Mouse (Mus musculus): ENCODE measurements around the gene Ccdc14. TPM values are rescaled to one million over a fixed set of nuclear protein-coding genes. Genes with fewer than 3 reads are reported as not detected.
"Not testable (repeated sequence)": the region's sequence is repeated elsewhere in the genome, so short reads cannot be mapped to it uniquely, and the experiment has no call there.

The Ccdc14 gene
- 5.9 and 7.5 TPM in 2 replicates for polyA plus RNA-seq (2014; fragmentation: Nextera tagmentation; extraction: Ambion mirVana)

DNA sequence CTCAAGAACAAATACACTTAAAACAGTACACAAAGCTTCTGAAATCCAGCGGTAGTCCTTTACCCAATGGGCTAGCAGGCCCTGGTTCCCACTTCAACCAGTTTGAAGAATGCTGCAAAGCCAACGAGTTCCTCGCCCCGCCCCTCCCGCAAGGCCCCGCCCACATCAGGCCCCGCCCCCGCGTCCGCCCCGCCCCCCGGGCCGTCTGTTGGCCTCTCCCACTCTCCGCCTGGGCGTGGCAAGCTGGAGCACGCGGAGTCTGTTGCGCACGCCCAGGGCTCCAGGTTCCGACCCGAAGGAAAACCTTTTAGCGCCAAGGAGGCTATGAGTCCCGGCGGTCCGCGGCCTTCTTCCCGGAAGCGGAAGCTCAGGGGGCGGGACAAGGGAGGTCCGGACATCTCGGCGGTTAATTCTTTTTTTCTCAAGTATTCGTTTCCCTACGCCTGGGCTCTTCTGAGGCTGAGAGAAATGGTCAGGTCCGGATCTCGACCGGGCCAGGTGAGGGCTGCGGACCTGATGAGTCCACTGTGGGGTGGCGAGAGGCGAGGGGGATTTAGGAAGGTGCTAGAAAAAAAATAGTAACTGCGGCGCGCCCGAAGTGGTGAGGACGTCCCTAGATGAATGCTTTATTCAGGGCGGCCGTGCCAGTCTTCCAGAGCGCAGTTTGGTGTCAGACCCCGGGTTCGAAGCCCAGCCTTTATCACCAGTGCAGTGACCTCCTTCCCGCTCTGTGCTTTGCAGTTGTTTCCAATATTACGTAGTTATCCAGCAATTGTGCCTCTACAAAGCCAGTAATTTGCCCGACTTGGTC lies at the start of gene Ccdc14:
Gene Ccdc14, plus strand, starts transcription at position 283 of the 811 bp plus-strand sequence.
- no peaks in the 10 kb centered on the region for H3K27me3 ChIP-seq (replicated peaks; ENCODE audit: control insufficient read depth, insufficient read depth, low read length)
- peak within 1 kb of the TSS; percentile 84 for H3K27ac ChIP-seq (replicated peaks; ENCODE audit: low read depth, low read length)
- H3K4me2 ChIP-seq (ENCODE audit: low read depth, low read length) = peak within 1 kb of the TSS; percentile 83
- DNase-seq (ENCODE audit: low spot score) (peak; percentile 96), ATAC-seq (ENCODE audit: low read depth) (peak; percentile 94)
- peaks cover 4% of the 10 kb centered on the region; the same call in 1 of the 2 replicates for H3K4me1 ChIP-seq (ENCODE audit: control insufficient read depth, insufficient read depth, low read length)
- under 1% methylated on average over 49 of the region's 53 CpGs for WGBS
- H3K4me3 ChIP-seq (ENCODE audit: low read depth, low read length) = peak within 1 kb of the TSS; percentile 80
- no peaks in the 10 kb centered on the region for H3K9me3 ChIP-seq (ENCODE audit: control insufficient read depth, low read length)
- no peaks in the 10 kb centered on the region for H3K36me3 ChIP-seq (ENCODE audit: control insufficient read depth, insufficient read depth, low read length)
- peak within 1 kb of the TSS; percentile 80 for H3K9ac ChIP-seq (ENCODE audit: low read depth, low read length)

DNA sequence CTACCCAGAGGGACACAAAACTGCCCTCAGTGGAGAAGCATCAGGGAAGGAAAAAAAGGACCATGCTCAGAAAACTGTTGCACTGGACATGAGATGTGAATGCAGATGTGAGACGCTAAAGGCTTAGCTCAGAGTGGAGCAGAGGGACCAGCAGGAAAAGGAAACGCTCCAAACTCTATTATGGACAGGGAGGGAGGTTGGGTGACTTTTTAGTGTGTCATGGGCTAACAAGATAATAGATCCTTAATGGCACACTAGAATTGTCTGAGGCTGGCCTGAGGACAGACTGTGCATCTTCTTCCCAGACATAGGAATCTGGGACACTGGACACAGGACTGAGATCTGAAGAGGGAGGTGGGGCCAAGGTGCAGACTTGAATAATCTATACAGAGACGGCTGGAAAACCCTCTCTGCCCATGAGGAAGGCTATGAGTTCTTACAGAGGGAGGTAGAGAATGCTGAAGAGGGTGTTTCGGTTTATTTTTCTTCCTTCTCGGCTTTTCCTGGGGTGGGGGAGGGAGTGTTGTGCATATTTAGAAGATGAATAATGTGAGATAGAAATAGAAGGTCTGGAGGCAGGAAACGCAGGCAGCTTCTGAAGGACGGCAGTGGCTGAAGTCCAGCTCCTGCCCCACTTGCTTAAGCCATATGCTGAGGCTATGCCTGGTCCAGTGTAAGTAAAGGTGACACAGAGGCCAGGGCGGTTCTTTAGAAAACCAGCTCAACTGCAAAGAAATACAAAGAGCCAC lies 46.7 kb upstream of the Ccdc14 start:
- no peaks in the 10 kb centered on the region for H3K9me3 ChIP-seq (ENCODE audit: control insufficient read depth, low read length)
- no peak overlapping the region for H3K4me3 ChIP-seq (ENCODE audit: low read depth, low read length)
- H3K27ac ChIP-seq (replicated peaks; ENCODE audit: low read depth, low read length) = no peak overlapping the region
- H3K4me2 ChIP-seq (ENCODE audit: low read depth, low read length) = no peak overlapping the region
- H3K36me3 ChIP-seq (ENCODE audit: control insufficient read depth, insufficient read depth, low read length) = no peaks in the 10 kb centered on the region
- DNase-seq (ENCODE audit: low spot score) (no peak), ATAC-seq (ENCODE audit: low read depth) (no peak)
- H3K4me1 ChIP-seq (ENCODE audit: control insufficient read depth, insufficient read depth, low read length) = no peaks in the 10 kb centered on the region
- 55% methylated on average over 8 of the region's 8 CpGs for WGBS
- no peak overlapping the region for H3K9ac ChIP-seq (ENCODE audit: low read depth, low read length)
- H3K27me3 ChIP-seq (replicated peaks; ENCODE audit: control insufficient read depth, insufficient read depth, low read length) = no peaks in the 10 kb centered on the region

DNA sequence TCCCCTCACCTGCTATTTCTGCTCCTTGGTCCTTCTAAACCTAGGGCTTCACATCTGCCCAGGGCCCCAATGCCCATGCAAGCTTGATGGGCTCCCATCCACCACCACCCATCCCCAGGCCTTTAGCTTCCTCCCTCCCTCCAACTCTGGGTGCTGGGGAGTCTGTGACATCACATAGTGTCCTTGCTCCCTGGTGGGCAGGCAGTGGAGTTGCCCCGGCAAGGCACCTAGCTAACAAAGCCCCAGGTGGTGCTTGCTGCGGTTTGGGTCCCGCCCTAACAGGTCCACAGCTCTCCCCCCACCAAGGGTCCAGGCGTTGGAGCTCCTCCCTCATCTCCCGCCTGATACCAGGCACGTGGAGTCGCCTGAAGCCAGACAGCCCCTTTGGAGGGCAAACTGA lies 40.8 kb upstream of the Ccdc14 start, which contains the start of gene Ropn1:
Gene Ropn1, plus strand, starts transcription at position 301 of the 400 bp plus-strand sequence.
- Histone ChIP-seq H3K4me1 (ENCODE audit: control insufficient read depth, insufficient read depth, low read length) (no peaks in the 10 kb centered on the region), H3K27ac (replicated peaks; ENCODE audit: low read depth, low read length) (no peak within 1 kb of the TSS), H3K27me3 (replicated peaks; ENCODE audit: control insufficient read depth, insufficient read depth, low read length) (no peaks in the 10 kb centered on the region), H3K9me3 (ENCODE audit: control insufficient read depth, low read length) (no peaks in the 10 kb centered on the region), H3K36me3 (ENCODE audit: control insufficient read depth, insufficient read depth, low read length) (no peaks in the 10 kb centered on the region), H3K4me2 (ENCODE audit: low read depth, low read length) (no peak within 1 kb of the TSS), H3K4me3 (ENCODE audit: low read depth, low read length) (no peak within 1 kb of the TSS), H3K9ac (ENCODE audit: low read depth, low read length) (no peak within 1 kb of the TSS)
- DNase-seq (ENCODE audit: low spot score) (no peak), ATAC-seq (ENCODE audit: low read depth) (no peak)
- 48% methylated on average over 5 of the region's 7 CpGs for WGBS

DNA sequence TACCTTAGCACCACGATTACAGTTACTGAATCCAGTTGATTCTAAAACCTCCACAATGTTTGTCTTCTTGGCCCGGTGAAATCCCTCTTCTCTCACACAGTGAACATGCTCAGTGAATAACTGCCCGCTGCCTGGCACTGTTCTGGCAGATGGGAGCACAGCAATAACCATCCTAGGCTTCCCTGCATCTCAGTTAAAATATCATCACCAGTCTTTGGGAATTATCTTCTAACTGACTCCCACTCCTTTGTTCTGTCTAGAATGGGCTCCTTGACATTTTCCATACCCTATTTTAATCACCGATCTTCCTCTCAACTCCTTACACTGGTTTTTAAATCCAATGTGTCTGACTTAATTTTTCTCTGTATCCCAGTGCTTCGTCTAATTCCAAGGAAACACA lies 37.4 kb upstream of the Ccdc14 start:
- H3K4me1 ChIP-seq (ENCODE audit: control insufficient read depth, insufficient read depth, low read length) = peaks cover 2% of the 10 kb centered on the region; the same call in 1 of the 2 replicates
- ATAC-seq (ENCODE audit: low read depth) = no peak
- no peaks in the 10 kb centered on the region for H3K9me3 ChIP-seq (ENCODE audit: control insufficient read depth, low read length)
- no peak overlapping the region for H3K27ac ChIP-seq (replicated peaks; ENCODE audit: low read depth, low read length)
- WGBS = 87% methylated on average over 5 of the region's 5 CpGs
- no peak overlapping the region for H3K4me3 ChIP-seq (ENCODE audit: low read depth, low read length)
- DNase-seq (ENCODE audit: low spot score) = no peak
- H3K4me2 ChIP-seq (ENCODE audit: low read depth, low read length) = no peak overlapping the region
- no peaks in the 10 kb centered on the region for H3K27me3 ChIP-seq (replicated peaks; ENCODE audit: control insufficient read depth, insufficient read depth, low read length)
- H3K36me3 ChIP-seq (ENCODE audit: control insufficient read depth, insufficient read depth, low read length) = no peaks in the 10 kb centered on the region
- no peak overlapping the region for H3K9ac ChIP-seq (ENCODE audit: low read depth, low read length)

DNA sequence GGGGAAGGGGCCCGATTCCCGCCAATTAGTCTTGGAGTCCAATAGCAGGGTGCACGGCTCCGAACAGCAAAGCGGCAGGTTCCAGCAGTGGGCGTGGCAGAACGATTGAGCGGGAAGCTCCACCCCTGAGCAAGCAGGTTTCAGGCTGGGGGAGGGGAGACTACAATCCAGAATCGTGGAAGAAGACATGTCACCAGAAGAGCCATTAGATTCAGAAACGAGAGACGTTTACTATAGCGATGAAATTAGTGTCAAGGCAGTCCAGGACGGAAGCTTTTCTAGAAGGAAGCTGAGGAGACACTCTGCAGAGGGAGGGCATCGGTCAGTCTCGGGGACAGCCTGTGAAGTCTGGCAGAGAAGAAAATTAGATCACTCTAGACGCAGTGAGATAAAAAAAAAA lies 32.9 kb upstream of the Ccdc14 start:
- Histone ChIP-seq H3K4me2 (ENCODE audit: low read depth, low read length) (peak overlapping the region; percentile 58), H3K4me3 (ENCODE audit: low read depth, low read length) (peak overlapping the region; percentile 32), H3K9ac (ENCODE audit: low read depth, low read length) (peak overlapping the region; percentile 34; the same call in 1 of the 2 replicates)
- DNase-seq (ENCODE audit: low spot score); H3K27ac ChIP-seq (replicated peaks; ENCODE audit: low read depth, low read length); H3K4me1 ChIP-seq (ENCODE audit: control insufficient read depth, insufficient read depth, low read length); H3K27me3 ChIP-seq (replicated peaks; ENCODE audit: control insufficient read depth, insufficient read depth, low read length); ATAC-seq (ENCODE audit: low read depth); H3K9me3 ChIP-seq (ENCODE audit: control insufficient read depth, low read length); H3K36me3 ChIP-seq (ENCODE audit: control insufficient read depth, insufficient read depth, low read length): not testable (repeated sequence)
- 2% methylated on average over 16 of the region's 16 CpGs for WGBS

DNA sequence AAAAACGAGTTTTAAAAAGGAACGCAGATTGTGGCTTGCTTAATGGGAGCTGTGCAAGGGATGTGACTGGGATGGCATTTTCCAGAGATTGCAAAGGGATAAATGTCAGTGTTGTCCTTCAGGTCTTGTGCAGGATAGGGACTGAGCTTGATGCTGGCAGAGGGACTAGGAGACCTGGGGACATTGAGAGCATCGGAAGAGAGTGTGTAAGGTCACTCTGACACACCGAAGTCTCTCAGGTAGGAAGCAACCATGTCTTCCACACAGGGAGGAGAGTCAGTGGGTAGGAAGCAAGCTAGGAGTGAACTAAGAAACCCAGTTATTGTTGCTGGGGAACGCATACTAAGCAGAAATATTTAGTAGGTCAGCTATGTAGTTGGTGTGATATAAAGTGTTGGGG lies 32.4 kb upstream of the Ccdc14 start:
- ATAC-seq (ENCODE audit: low read depth) (no peak), DNase-seq (ENCODE audit: low spot score) (no peak)
- Histone ChIP-seq H3K27me3 (replicated peaks; ENCODE audit: control insufficient read depth, insufficient read depth, low read length) (no peaks in the 10 kb centered on the region; the same call in 1 of the 2 replicates), H3K9me3 (ENCODE audit: control insufficient read depth, low read length) (no peaks in the 10 kb centered on the region), H3K36me3 (ENCODE audit: control insufficient read depth, insufficient read depth, low read length) (no peaks in the 10 kb centered on the region), H3K9ac (ENCODE audit: low read depth, low read length) (peak overlapping the region; percentile 34; the same call in 1 of the 2 replicates), H3K4me1 (ENCODE audit: control insufficient read depth, insufficient read depth, low read length) (peaks cover 7% of the 10 kb centered on the region; the same call in 1 of the 2 replicates), H3K27ac (replicated peaks; ENCODE audit: low read depth, low read length) (no peak overlapping the region), H3K4me3 (ENCODE audit: low read depth, low read length) (peak overlapping the region; percentile 32), H3K4me2 (ENCODE audit: low read depth, low read length) (peak overlapping the region; percentile 58)
- 25% methylated on average over 5 of the region's 5 CpGs for WGBS

DNA sequence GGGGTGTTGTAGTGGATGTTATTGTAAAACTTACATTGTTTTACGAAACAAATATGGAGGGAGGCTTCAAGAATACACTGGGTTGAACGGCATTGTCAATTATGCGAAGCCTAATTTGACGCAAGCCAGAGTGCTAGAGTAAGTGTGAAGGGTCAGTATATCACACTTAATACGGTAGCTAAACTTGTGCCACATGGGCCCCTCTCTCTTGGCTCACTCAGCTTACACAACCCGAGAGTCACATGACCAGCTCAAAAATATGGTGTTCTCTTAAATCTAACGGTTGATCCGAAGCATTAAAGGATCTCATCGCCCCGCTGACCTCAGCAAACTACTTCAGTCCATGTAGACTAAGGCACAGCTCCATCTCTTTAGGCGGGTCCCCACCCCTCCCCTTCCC lies 32.0 kb upstream of the Ccdc14 start:
- Histone ChIP-seq H3K27ac (replicated peaks; ENCODE audit: low read depth, low read length) (no peak overlapping the region), H3K9ac (ENCODE audit: low read depth, low read length) (no peak overlapping the region), H3K4me3 (ENCODE audit: low read depth, low read length) (0 out of 2 replicates have a peak overlapping the region, but pooled peaks have one; percentile 12), H3K9me3 (ENCODE audit: control insufficient read depth, low read length) (no peaks in the 10 kb centered on the region), H3K27me3 (replicated peaks; ENCODE audit: control insufficient read depth, insufficient read depth, low read length) (no peaks in the 10 kb centered on the region; the same call in 1 of the 2 replicates), H3K4me1 (ENCODE audit: control insufficient read depth, insufficient read depth, low read length) (peaks cover 7% of the 10 kb centered on the region; the same call in 1 of the 2 replicates), H3K36me3 (ENCODE audit: control insufficient read depth, insufficient read depth, low read length) (no peaks in the 10 kb centered on the region), H3K4me2 (ENCODE audit: low read depth, low read length) (peak overlapping the region; percentile 58)
- ATAC-seq (ENCODE audit: low read depth) (peak; percentile 63; the same call in 1 of the 2 replicates), DNase-seq (ENCODE audit: low spot score) (peak; percentile 63)
- 38% methylated on average over 11 of the region's 11 CpGs for WGBS

DNA sequence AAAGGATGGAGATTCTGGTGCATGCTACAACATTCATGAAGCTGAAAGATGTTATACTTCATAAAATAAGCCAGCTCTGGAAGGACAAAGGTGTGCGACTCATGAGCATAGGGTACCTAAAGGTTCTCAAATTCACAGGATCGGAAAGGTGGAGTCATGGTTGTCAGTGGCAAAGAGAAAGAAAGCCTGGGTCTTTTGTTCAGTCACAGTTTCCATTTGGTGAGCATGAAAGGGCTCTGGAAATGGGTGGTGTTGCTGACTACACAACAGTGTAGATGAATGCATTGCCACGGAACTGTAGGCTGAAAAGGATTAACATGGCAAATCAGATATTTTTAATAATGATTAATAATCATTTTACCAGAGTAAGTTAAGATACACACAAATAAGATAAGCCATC lies 25.9 kb upstream of the Ccdc14 start:
- no peaks in the 10 kb centered on the region for H3K9me3 ChIP-seq (ENCODE audit: control insufficient read depth, low read length)
- WGBS = 76% methylated on average over 3 of the region's 3 CpGs
- no peak for DNase-seq (ENCODE audit: low spot score)
- no peak overlapping the region for H3K9ac ChIP-seq (ENCODE audit: low read depth, low read length)
- peaks cover 10% of the 10 kb centered on the region for H3K27me3 ChIP-seq (replicated peaks; ENCODE audit: control insufficient read depth, insufficient read depth, low read length)
- H3K4me1 ChIP-seq (ENCODE audit: control insufficient read depth, insufficient read depth, low read length) = peaks cover 4% of the 10 kb centered on the region; the same call in 1 of the 2 replicates
- H3K4me2 ChIP-seq (ENCODE audit: low read depth, low read length) = no peak overlapping the region
- H3K27ac ChIP-seq (replicated peaks; ENCODE audit: low read depth, low read length) = no peak overlapping the region
- no peaks in the 10 kb centered on the region for H3K36me3 ChIP-seq (ENCODE audit: control insufficient read depth, insufficient read depth, low read length)
- H3K4me3 ChIP-seq (ENCODE audit: low read depth, low read length) = no peak overlapping the region
- ATAC-seq (ENCODE audit: low read depth) = no peak
